Mouse (Mus musculus) ES-E14 (cell line): ENCODE results near the gene Zfp668. TPM values are rescaled to one million over a fixed set of nuclear protein-coding genes. Genes with fewer than 3 reads are reported as not detected.
A peak's percentile ranks its signal among the peaks of the same experiment; 100 is the strongest.

Source experiments
- DNase-seq: peaks from one replicate; pipeline ENCODE4 v3.0.0-alpha.2; 2013; ENCODE audit warnings: low read depth, low spot score
- H3K27ac ChIP-seq: 2 replicates; pipeline ENCODE4 v1.5.1; 2012; ENCODE audit warnings: low read depth, mild to moderate bottlenecking, low read length, moderate library complexity, mixed read lengths; ENCODE audit not compliant: poor library complexity, insufficient read depth, severe bottlenecking
- H3K36me3 ChIP-seq: 2 replicates; pipeline ENCODE4 v1.6.1; 2012; ENCODE audit warnings: mild to moderate bottlenecking, low read length, moderate library complexity, mixed read lengths; ENCODE audit not compliant: control insufficient read depth, poor library complexity, insufficient read depth, severe bottlenecking
- H3K4me1 ChIP-seq, 2 experiments: fragments of 150-350 bp in 1 of 2; sonication (generic) in 1 of 2; 2 replicates each; pipeline ENCODE4 v1.6.1; 2012; ENCODE audit warnings: low read length in 2 of 2, mild to moderate bottlenecking in 1 of 2, mixed read lengths in 1 of 2; ENCODE audit not compliant: control insufficient read depth in 2 of 2, insufficient read depth in 2 of 2, poor library complexity in 1 of 2
- H3K4me3 ChIP-seq, 2 experiments: fragments of 150-350 bp in 1 of 2; sonication (generic) in 1 of 2; 2 replicates each; pipeline ENCODE4 v1.5.1; 2012; ENCODE audit warnings: low read length in 2 of 2, low read depth in 1 of 2, mild to moderate bottlenecking in 1 of 2, mixed read lengths in 1 of 2; ENCODE audit not compliant: insufficient read depth in 1 of 2, poor library complexity in 1 of 2, severe bottlenecking in 1 of 2
- H3K9ac ChIP-seq: 2 replicates; pipeline ENCODE4 v1.6.1; 2012; ENCODE audit warnings: low read depth, mild to moderate bottlenecking, low read length, mixed read lengths; ENCODE audit not compliant: poor library complexity, insufficient read depth, severe bottlenecking
- H3K9me3 ChIP-seq: fragments of 150-350 bp; sonication (generic); 2 replicates; pipeline ENCODE4 v1.6.1; 2012; ENCODE audit warnings: low read depth, mild to moderate bottlenecking, low read length; ENCODE audit not compliant: control insufficient read depth, insufficient read depth
- CHD2 ChIP-seq: IDR thresholded peaks from 2 replicates; pipeline ENCODE4 v1.6.1; 2014; ENCODE audit warnings: mild to moderate bottlenecking, low read depth, low read length, inconsistent platforms
- HCFC1 ChIP-seq: IDR thresholded peaks from 2 replicates; pipeline ENCODE4 v1.6.1; 2012; ENCODE audit warnings: low read length, inconsistent platforms, borderline replicate concordance; ENCODE audit not compliant: insufficient read depth
- MAFK ChIP-seq: IDR thresholded peaks from 2 replicates; pipeline ENCODE4 v1.6.1; 2014; ENCODE audit warnings: mild to moderate bottlenecking, low read depth, low read length, inconsistent platforms; ENCODE audit not compliant: insufficient read depth
- ZC3H11A ChIP-seq: IDR thresholded peaks from 2 replicates; pipeline ENCODE4 v1.6.1; 2012; ENCODE audit warnings: low read depth, mild to moderate bottlenecking, inconsistent platforms, low read length, borderline replicate concordance
- ZNF384 ChIP-seq: IDR thresholded peaks from 2 replicates; pipeline ENCODE4 v1.6.1; 2012; ENCODE audit warnings: low read depth, low read length, inconsistent platforms
- in situ Hi-C, 2 experiments: fragments of 600-800 bp; cut with MboI; formaldehyde crosslinking; loops; one replicate each; pipeline ENCODE4 v1.15.1; 2025; ENCODE audit warnings: low sequenced_read_pairs in 2 of 2, inconsistent platforms in 1 of 2; ENCODE audit not compliant: unreplicated experiment in 2 of 2
- total RNA-seq: library from RNA; depleted of rRNA; stranded (reverse); fragments of 300-350 nt; gene quantifications from 2 replicates; pipeline ENCODE4 v1.2.3, GENCODE M21; 2012; rRNA removed

Zfp668 gene
- 8.6 and 11.3 TPM in 2 replicates for total RNA-seq

- Histone ChIP-seq H3K27ac (peak within 1 kb of the TSS; percentile 99), H3K9ac (peak within 1 kb of the TSS; percentile 100), H3K4me3 (peak within 1 kb of the TSS; percentile 77 to 90), H3K36me3 (peaks cover 35% of the 10 kb centered on the region), H3K9me3 (no peaks in the 10 kb centered on the region), H3K4me1 (peaks cover 0 to 2% of the 10 kb centered on the region in 2 experiments; a peak in 1 of 4 replicates)
- DNase-seq, result peak; percentile 93
- in situ Hi-C loops, result no loop called here
- TF ChIP-seq CHD2, result no peak
- peak; percentile 91 for TF ChIP-seq HCFC1
Measured at GRCm38 (mm10) chr7:127876467-127877348, at the start of gene Zfp668. Zfp668 (minus strand) TSS chr7:127876828.

- in situ Hi-C loops, result no loop called here
- H3K4me3 ChIP-seq, result no peak overlapping the region
- no peak for DNase-seq
- no peak overlapping the region for H3K9ac ChIP-seq
- H3K27ac ChIP-seq, result no peak overlapping the region
- H3K4me1 ChIP-seq, result peaks cover 2 to 31% of the 10 kb centered on the region in 2 experiments; a peak in 3 of 4 replicates
- peaks cover 5% of the 10 kb centered on the region for H3K9me3 ChIP-seq
- peaks cover 54% of the 10 kb centered on the region for H3K36me3 ChIP-seq
- no peak for TF ChIP-seq ZC3H11A
- no peak for TF ChIP-seq ZNF384
- TF ChIP-seq MAFK, result no peak
- no peak for TF ChIP-seq CHD2
- no peak for TF ChIP-seq HCFC1
Measured at GRCm38 (mm10) chr7:127926066-127926465, 49.4 kb upstream of the Zfp668 start.

- DNase-seq, result no peak
- in situ Hi-C loops, result no loop called here
- Histone ChIP-seq H3K36me3 (peaks cover 59% of the 10 kb centered on the region), H3K27ac (peak overlapping the region; percentile 54; the same call in 1 of the 2 replicates), H3K9ac (no peak overlapping the region; the same call in 1 of the 2 replicates), H3K4me3 (no peak overlapping the region), H3K4me1 (peaks cover 0 to 25% of the 10 kb centered on the region in 2 experiments; a peak in 3 of 4 replicates), H3K9me3 (peaks cover 5% of the 10 kb centered on the region)
- 0 out of 2 replicates have a peak, but pooled peaks have one; percentile 27 for TF ChIP-seq CHD2
- no peak for TF ChIP-seq ZC3H11A
- TF ChIP-seq HCFC1, result no peak
- no peak for TF ChIP-seq MAFK
- no peak for TF ChIP-seq ZNF384
Measured at GRCm38 (mm10) chr7:127925252-127925651, 48.6 kb upstream of the Zfp668 start.

- DNase-seq, result no peak
- TF ChIP-seq ZC3H11A, result no peak
- TF ChIP-seq CHD2, result no peak
- no peak for TF ChIP-seq ZNF384
- no peak for TF ChIP-seq MAFK
- TF ChIP-seq HCFC1, result no peak
- no peak overlapping the region for H3K4me3 ChIP-seq
- H3K36me3 ChIP-seq, result peaks cover 63% of the 10 kb centered on the region
- no peak overlapping the region for H3K9ac ChIP-seq
- H3K27ac ChIP-seq, result no peak overlapping the region
- H3K9me3 ChIP-seq, result peaks cover 5% of the 10 kb centered on the region
- peaks cover 0 to 22% of the 10 kb centered on the region in 2 experiments; a peak in 2 of 4 replicates for H3K4me1 ChIP-seq
- in situ Hi-C loops, result no loop called here
Measured at GRCm38 (mm10) chr7:127923714-127924113, 47.1 kb upstream of the Zfp668 start.
